Mouse (Mus musculus): ENCODE measurements around the gene Ube2n.

GRCm38 (mm10) chr10:95565156-95565854, 50.4 kb downstream of the Ube2n start:
- TF ChIP-seq POLR2A (IDR thresholded peaks at IDR 0.05; ENCODE audit: insufficient read length, low read depth) (no peak), TCF12 (IDR thresholded peaks at IDR 0.05; ENCODE audit: insufficient read depth, poor library complexity, severe bottlenecking) (no peak), USF1 (IDR thresholded peaks at IDR 0.05; ENCODE audit: low read depth) (no peak), MAX (IDR thresholded peaks at IDR 0.05; ENCODE audit: low read depth) (no peak), TCF3 (IDR thresholded peaks at IDR 0.05; ENCODE audit: insufficient read length, low read depth) (no peak), POLR2AphosphoS2 (IDR thresholded peaks at IDR 0.05; ENCODE audit: insufficient read length, low read depth) (no peak), CEBPB (IDR thresholded peaks at IDR 0.05; ENCODE audit: insufficient read depth, poor library complexity, severe bottlenecking) (no peak), MYOD1 (IDR thresholded peaks at IDR 0.05; ENCODE audit: control insufficient read depth in 1 of 3, insufficient read length in 2 of 3, low read depth in 2 of 3) (no peak), MYOG (IDR thresholded peaks at IDR 0.05; ENCODE audit: control insufficient read depth in 1 of 3, insufficient read depth in 1 of 3, insufficient read length in 2 of 3, low read depth in 2 of 3) (no peak), E2F4 (IDR thresholded peaks at IDR 0.05; ENCODE audit: insufficient read depth) (no peak), REST (IDR thresholded peaks at IDR 0.05; ENCODE audit: insufficient read depth, insufficient read length) (no peak), SRF (IDR thresholded peaks at IDR 0.05; ENCODE audit: control insufficient read depth, insufficient read length, low read depth) (no peak)

All from myocyte (in vitro differentiated cells).